Mouse (Mus musculus) spleen, adult 2 months (tissue): ENCODE results near the gene 4930579F01Rik.

Experiments used
- CTCF ChIP-seq: fragments of 200-500 bp; IDR thresholded peaks from 2 replicates; pipeline ENCODE4 v1.5.1; 2011; ENCODE audit warnings: mild to moderate bottlenecking, inconsistent platforms; ENCODE audit not compliant: insufficient read depth, insufficient read length, insufficient replicate concordance; ENCODE audit errors: extremely low read depth
- POLR2A ChIP-seq: fragments of 200-500 bp; IDR thresholded peaks from 2 replicates; pipeline ENCODE4 v1.6.1; 2011; ENCODE audit warnings: low read depth, low read length, inconsistent platforms

DNA sequence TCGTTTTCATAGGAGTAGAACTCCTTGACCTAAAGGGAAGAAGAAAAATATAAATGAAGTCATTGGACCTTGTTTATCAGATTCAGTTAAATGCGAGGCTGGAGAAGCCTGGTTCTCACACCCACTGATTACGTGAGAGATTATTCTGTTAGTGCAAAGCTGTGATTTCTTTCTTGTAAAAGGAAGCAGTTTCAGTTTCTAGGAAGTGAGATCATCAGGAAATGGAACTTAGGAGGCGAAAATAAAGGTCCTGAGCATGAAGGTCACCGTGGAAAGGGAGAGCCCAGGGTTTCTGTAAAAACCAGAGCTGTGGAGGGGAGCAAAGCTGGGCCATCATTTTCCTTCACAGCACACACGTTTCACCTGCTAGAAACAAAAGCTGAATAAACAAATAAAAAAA is 75.2 kb downstream of the 4930579F01Rik start:
- no peak for TF ChIP-seq CTCF
- no peak for TF ChIP-seq POLR2A
